Mouse (Mus musculus) neural tube, embryonic 11.5 days (tissue): ENCODE measurements around the gene Mdfi. TPM values are rescaled to one million over a fixed set of nuclear protein-coding genes. Genes with fewer than 3 reads are reported as not detected.

Experiments
- ATAC-seq: fragments of 200-750 bp; cut with Nextera tagmentation; 2 replicates; pipeline ENCODE4 v1.8.0; 2017; ENCODE audit warnings: moderate number of reproducible peaks, mild to moderate bottlenecking, moderate TSS enrichment, moderate library complexity; ENCODE audit not compliant: insufficient read depth, low FRiP score, low TSS enrichment
- DNase-seq: peaks from one replicate; pipeline ENCODE4 v3.0.0-alpha.2; 2015; ENCODE audit warnings: low spot score
- H3K27ac ChIP-seq: fragments of 300-500 bp; sonication (generic); 2 replicates; pipeline ENCODE4 v1.5.1; 2014; ENCODE audit warnings: low read depth, mild to moderate bottlenecking, low read length
- H3K27me3 ChIP-seq: fragments of 300-500 bp; sonication (generic); 2 replicates; pipeline ENCODE4 v1.6.1; 2014; ENCODE audit warnings: mild to moderate bottlenecking, low read length, mixed read lengths; ENCODE audit not compliant: control insufficient read depth, insufficient read depth
- H3K36me3 ChIP-seq: fragments of 300-500 bp; sonication (generic); 2 replicates; pipeline ENCODE4 v1.6.1; 2014; ENCODE audit warnings: mild to moderate bottlenecking, low read length, moderate library complexity, mixed read lengths; ENCODE audit not compliant: control insufficient read depth, insufficient read depth
- H3K4me1 ChIP-seq: fragments of 300-500 bp; sonication (generic); 2 replicates; pipeline ENCODE4 v1.6.1; 2014; ENCODE audit warnings: low read length, mixed read lengths; ENCODE audit not compliant: control insufficient read depth, insufficient read depth
- H3K4me2 ChIP-seq: fragments of 300-500 bp; sonication (generic); 2 replicates; pipeline ENCODE4 v1.6.1; 2014; ENCODE audit warnings: low read depth, mild to moderate bottlenecking, moderate library complexity
- H3K4me3 ChIP-seq: fragments of 300-500 bp; sonication (generic); 2 replicates; pipeline ENCODE4 v1.5.1; 2014; ENCODE audit warnings: low read depth, low read length
- H3K9ac ChIP-seq: fragments of 300-500 bp; sonication (generic); 2 replicates; pipeline ENCODE4 v1.6.1; 2014; ENCODE audit warnings: mild to moderate bottlenecking, low read length
- H3K9me3 ChIP-seq: fragments of 300-500 bp; sonication (generic); 2 replicates; pipeline ENCODE4 v1.6.1; 2016; ENCODE audit warnings: low read length; ENCODE audit not compliant: control insufficient read depth
- WGBS: fragments of 180-500 bp; shearing (Covaris S2); extraction: QIAGEN DNeasy Blood & Tissue Kit; methylation state at CpG from one replicate; pipeline ENCODE4 v1.1.7; 2014; 5-methylcytosine and 5-hydroxymethylcytosine counted together
- polyA plus RNA-seq: library from polyadenylated mRNA; unstranded; fragments of >200 nt; fragmentation: Nextera tagmentation; extraction: Ambion mirVana; gene quantifications from 2 replicates; pipeline ENCODE4 v1.2.1, GENCODE M21; 2014

The Mdfi gene
- polyA plus RNA-seq, 1 experiment from 2014 or later, result 43.4 TPM

- Histone ChIP-seq H3K9me3 (no peaks in the 10 kb centered on the region), H3K4me3 (no peak overlapping the region), H3K27ac (no peak overlapping the region), H3K4me2 (no peak overlapping the region), H3K27me3 (no peaks in the 10 kb centered on the region), H3K4me1 (peaks cover 18% of the 10 kb centered on the region), H3K9ac (no peak overlapping the region), H3K36me3 (peaks cover 2% of the 10 kb centered on the region)
- no peak for ATAC-seq
- DNase-seq, result no peak
- WGBS, result 79% methylated on average over 13 of the region's 13 CpGs
Observed at GRCm38 (mm10) chr17:47818038-47818725, 16.3 kb downstream of the Mdfi start.

GRCm38 (mm10) chr17:47815446-47815845 lies 19.0 kb downstream of the Mdfi start:
- Histone ChIP-seq H3K9me3 (no peaks in the 10 kb centered on the region), H3K4me3 (no peak overlapping the region), H3K9ac (no peak overlapping the region), H3K4me2 (no peak overlapping the region), H3K27ac (no peak overlapping the region), H3K4me1 (peaks cover 21% of the 10 kb centered on the region), H3K36me3 (peaks cover 2% of the 10 kb centered on the region), H3K27me3 (no peaks in the 10 kb centered on the region)
- 32% methylated on average over 10 of the region's 10 CpGs for WGBS
- ATAC-seq (no peak), DNase-seq (no peak)

GRCm38 (mm10) chr17:47814496-47814895 lies 20.0 kb downstream of the Mdfi start:
- H3K36me3 ChIP-seq, result peaks cover 2% of the 10 kb centered on the region; the same call in 1 of the 2 replicates
- ATAC-seq (no peak), DNase-seq (no peak)
- H3K4me2 ChIP-seq, result no peak overlapping the region
- peaks cover 21% of the 10 kb centered on the region for H3K4me1 ChIP-seq
- no peaks in the 10 kb centered on the region for H3K27me3 ChIP-seq
- no peak overlapping the region for H3K4me3 ChIP-seq
- WGBS, result 15% methylated on average over 6 of the region's 6 CpGs
- no peak overlapping the region for H3K9ac ChIP-seq
- H3K27ac ChIP-seq, result no peak overlapping the region
- no peaks in the 10 kb centered on the region for H3K9me3 ChIP-seq

GRCm38 (mm10) chr17:47813616-47814015 lies 20.9 kb downstream of the Mdfi start:
- peaks cover 2% of the 10 kb centered on the region; the same call in 1 of the 2 replicates for H3K36me3 ChIP-seq
- H3K4me3 ChIP-seq, result no peak overlapping the region
- 0 out of 2 replicates have a peak overlapping the region, but pooled peaks have one; percentile 24 for H3K27ac ChIP-seq
- H3K9ac ChIP-seq, result no peak overlapping the region
- ATAC-seq, result no peak
- 42% methylated on average over 5 of the region's 5 CpGs for WGBS
- no peaks in the 10 kb centered on the region for H3K27me3 ChIP-seq
- H3K4me1 ChIP-seq, result peaks cover 21% of the 10 kb centered on the region
- H3K4me2 ChIP-seq, result no peak overlapping the region
- no peaks in the 10 kb centered on the region for H3K9me3 ChIP-seq
- no peak for DNase-seq

- no peak overlapping the region for H3K9ac ChIP-seq
- H3K4me3 ChIP-seq, result no peak overlapping the region
- ATAC-seq, result no peak
- no peak overlapping the region for H3K4me2 ChIP-seq
- no peaks in the 10 kb centered on the region for H3K36me3 ChIP-seq
- peaks cover 21% of the 10 kb centered on the region for H3K4me1 ChIP-seq
- 87% methylated on average over 6 of the region's 6 CpGs for WGBS
- H3K27me3 ChIP-seq, result no peaks in the 10 kb centered on the region
- DNase-seq, result no peak
- no peak overlapping the region for H3K27ac ChIP-seq
- H3K9me3 ChIP-seq, result no peaks in the 10 kb centered on the region
Observed at GRCm38 (mm10) chr17:47812200-47812599, 22.3 kb downstream of the Mdfi start.

- H3K27ac ChIP-seq, result no peak overlapping the region
- H3K9me3 ChIP-seq, result no peaks in the 10 kb centered on the region
- no peak overlapping the region for H3K4me2 ChIP-seq
- WGBS, result 28% methylated on average over 15 of the region's 15 CpGs
- H3K4me1 ChIP-seq, result peaks cover 20% of the 10 kb centered on the region
- no peaks in the 10 kb centered on the region for H3K36me3 ChIP-seq
- DNase-seq (no peak), ATAC-seq (peak; percentile 76; the same call in 1 of the 2 replicates)
- H3K27me3 ChIP-seq, result no peaks in the 10 kb centered on the region
- no peak overlapping the region for H3K4me3 ChIP-seq
- H3K9ac ChIP-seq, result no peak overlapping the region
Observed at GRCm38 (mm10) chr17:47811265-47811800, 23.2 kb downstream of the Mdfi start.

GRCm38 (mm10) chr17:47806230-47806629 lies 28.3 kb downstream of the Mdfi start:
- no peaks in the 10 kb centered on the region for H3K9me3 ChIP-seq
- no peak overlapping the region for H3K4me3 ChIP-seq
- no peak overlapping the region for H3K9ac ChIP-seq
- H3K4me1 ChIP-seq, result peaks cover 9% of the 10 kb centered on the region
- ATAC-seq, result no peak
- DNase-seq, result no peak
- H3K36me3 ChIP-seq, result no peaks in the 10 kb centered on the region
- H3K27me3 ChIP-seq, result no peaks in the 10 kb centered on the region
- WGBS, result 68% methylated on average over 9 of the region's 9 CpGs
- H3K27ac ChIP-seq, result no peak overlapping the region
- H3K4me2 ChIP-seq, result no peak overlapping the region

- Histone ChIP-seq H3K9me3 (no peaks in the 10 kb centered on the region), H3K4me2 (no peak overlapping the region), H3K9ac (no peak overlapping the region), H3K27me3 (no peaks in the 10 kb centered on the region), H3K36me3 (no peaks in the 10 kb centered on the region), H3K4me3 (no peak overlapping the region), H3K27ac (no peak overlapping the region), H3K4me1 (peaks cover 9% of the 10 kb centered on the region)
- DNase-seq (no peak), ATAC-seq (no peak)
- 38% methylated on average over 13 of the region's 13 CpGs for WGBS
Observed at GRCm38 (mm10) chr17:47805047-47805835, 29.2 kb downstream of the Mdfi start.
